Mouse (Mus musculus): ENCODE measurements at regions not wholly inside any gene's neighbourhood (a gene's known extent, or its start where the extent isn't known, plus 50 kb on each side); places are given as distances from the start of the nearest gene placed in this dataset.
A peak's percentile ranks its signal among the peaks of the same experiment; 100 is the strongest.

DNA sequence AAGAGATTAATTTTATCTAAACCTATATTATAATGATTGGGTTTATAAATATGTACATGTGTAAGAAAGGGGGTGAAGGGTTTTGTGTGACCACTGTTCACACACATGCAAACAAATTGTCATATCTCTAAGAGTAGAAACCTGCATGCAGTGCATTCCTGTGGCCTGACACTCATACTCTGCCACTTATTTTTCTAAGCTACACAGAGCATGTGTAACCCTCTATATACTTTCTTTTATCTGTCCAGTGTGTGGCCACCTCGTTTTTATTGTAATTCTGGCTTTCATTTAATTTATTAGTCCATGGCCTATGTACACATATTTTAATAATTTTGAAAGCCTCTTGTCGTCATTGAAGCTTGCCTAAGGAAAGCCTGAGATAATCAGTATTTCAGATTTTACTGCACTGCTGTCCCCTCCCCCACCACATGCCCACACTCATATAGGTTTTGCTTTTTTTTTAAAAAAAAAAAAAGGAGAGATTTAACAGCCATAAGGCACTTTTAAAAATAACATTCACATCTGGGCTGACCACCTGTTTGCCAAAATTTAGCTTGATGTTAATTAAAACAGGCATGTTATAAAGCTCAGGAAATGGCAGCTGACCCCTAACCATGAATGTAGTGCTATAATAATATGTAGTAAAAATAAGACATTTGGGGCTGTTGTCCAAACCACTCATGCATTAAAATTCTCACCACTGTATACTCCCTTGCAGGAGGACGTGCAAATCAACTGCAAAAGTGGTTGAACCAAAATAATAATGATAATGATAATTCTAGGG is 410.7 kb upstream of the Clint1 start:
- DNase-seq = no peak

DNA sequence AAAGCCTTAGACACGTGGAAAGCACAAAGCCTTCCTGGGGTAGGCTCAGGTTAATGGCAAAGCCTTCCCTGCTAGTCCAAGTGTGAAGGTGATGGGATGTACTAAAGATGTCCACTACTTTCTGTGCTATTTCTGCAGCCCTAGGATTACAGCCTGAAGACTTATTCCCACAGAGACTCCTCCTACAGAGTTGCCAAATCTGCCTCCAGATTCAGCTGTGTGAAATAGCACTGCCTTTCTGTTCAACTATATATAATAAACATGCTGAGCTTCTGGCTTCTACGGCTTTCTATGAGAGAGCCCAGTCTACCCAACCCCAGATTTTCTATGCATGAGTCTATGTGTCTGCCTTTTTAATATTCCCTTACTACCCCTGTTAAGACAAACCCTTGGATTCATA is 405.3 kb upstream of the Clint1 start:
- DNase-seq = no peak

DNA sequence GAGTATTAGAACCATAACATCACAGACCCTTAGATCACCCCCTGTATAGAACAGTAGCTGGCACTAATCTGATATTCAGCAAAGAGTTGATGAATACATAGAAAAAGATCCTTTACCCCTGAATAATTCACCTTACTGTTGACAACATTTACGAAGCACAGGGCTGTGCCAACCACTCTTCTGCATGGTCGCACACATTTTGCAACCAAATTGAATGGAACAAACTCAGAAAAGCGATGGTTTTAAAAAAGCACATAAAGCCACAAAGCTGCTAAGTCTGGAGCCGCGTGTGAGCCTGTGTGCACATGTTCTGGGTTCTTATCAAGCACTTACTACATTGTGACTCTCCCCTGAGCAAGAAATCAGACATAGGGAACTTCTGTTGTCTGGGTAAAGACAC is 397.6 kb upstream of the Clint1 start:
- peak in 1 of 2 experiments; percentile 38 for DNase-seq

DNA sequence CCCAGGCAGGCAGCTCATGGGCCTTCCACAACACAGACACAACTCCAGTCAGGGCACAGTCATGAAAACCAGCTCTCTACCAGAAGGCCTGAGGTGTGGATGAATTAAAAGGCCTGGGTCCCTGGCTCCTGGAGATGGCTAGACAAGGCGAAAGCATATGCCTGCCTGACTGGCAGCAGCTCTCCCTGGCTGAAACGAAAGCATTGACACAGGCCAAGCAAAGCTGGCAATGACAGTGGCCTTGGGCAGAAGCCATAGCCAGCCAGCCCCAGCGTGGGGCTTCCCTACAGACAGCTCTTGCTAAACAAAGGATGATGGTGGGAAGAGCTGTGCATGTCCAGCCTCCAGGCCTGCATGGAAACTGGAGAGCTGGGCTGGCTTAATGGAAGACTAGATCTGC is 396.9 kb upstream of the Clint1 start:
- peak; percentile 95 to 98 for DNase-seq

DNA sequence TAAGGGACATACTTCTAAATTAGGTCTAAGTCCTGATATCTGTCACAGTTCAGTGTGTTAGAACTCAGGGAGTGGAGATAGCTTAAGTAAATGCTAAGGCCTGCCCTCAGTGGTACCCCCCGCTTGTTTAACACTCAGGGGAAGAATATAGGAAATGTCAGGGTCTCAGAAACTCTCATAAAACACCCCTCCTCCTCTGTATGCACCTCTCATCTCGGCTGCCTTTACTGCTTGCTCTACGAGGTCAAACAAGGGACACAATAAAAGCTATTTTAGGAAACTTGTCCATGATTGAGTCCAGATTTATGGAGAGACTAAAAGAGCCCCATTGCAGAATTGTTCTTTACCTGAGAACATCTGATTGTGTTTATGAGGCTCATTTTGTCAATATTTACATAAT is 395.1 kb upstream of the Clint1 start:
- no peak for DNase-seq

DNA sequence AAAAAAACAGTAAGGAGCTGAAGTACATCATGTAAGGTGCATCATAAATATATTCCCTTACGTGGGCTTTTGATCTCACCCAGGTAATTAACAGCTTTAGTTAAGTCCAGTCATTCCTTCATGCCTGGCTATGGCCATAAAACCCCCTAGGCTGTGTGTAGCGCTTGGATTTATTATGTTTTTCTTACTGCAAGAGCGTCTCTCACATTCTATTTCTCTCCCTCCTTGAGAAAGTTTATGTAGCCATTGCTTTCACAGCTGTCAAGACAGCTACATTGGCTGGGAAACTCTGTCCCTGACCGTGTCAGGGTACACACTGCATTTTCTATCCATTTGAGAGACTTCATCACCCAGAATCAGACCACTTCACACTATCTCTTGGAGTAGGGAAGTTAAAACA is 394.3 kb upstream of the Clint1 start:
- no peak for DNase-seq

DNA sequence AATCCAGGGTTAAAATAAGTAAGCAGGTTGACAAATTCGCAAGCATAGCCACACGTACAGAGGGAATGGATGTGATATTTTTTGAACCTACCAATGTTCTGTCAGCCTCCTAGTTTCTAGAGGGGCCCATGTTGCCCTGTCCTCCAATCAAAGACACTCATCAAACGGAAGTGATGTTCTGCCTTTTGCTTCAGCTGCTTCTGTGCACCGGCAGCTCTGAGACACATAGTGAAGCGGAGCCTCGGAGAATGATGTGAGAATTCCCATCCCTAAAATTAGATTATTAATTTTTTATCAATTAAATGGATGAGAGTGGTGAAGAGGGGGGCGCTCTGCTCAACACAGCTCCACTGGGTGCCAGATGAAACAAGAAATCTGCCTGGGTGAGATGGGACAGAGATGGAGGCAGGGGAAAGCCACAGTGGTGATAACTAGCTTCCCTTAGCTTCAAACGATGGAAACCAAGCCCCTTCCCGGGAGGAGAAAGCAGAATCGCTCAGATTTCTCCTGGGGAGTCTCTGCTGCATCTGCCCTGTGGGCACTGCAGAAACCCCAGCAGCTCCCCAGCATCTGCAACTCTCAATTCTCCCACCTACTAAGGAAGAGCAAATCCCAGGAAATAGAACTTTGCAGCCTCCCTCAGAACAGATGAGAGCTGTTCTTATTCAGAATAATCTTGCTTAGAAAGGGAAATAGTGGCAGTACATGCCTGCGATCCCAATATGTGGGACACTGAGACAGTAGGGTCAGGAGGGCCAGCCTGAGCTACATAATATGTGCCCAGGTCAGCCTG is 391.7 kb upstream of the Clint1 start:
- no peak for DNase-seq

DNA sequence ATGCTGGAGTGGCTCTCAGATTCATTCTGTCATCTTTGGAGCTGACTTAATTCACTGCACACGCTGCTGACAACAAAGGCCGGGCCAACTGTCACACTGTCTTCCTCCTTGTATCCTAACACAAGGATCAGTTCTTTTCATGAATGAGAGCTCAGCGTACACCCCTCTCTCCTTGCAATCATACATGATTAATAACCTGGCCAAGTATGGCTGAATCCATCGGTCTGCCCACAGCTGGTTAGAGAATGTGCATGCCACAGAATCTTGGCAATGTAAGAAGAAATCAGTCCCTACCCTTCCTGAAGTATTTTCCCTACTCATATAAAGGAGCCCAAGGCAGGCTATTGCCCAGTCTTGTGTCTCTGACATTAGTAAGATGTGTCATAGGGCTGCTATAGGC is 387.4 kb upstream of the Clint1 start:
- DNase-seq = no peak

DNA sequence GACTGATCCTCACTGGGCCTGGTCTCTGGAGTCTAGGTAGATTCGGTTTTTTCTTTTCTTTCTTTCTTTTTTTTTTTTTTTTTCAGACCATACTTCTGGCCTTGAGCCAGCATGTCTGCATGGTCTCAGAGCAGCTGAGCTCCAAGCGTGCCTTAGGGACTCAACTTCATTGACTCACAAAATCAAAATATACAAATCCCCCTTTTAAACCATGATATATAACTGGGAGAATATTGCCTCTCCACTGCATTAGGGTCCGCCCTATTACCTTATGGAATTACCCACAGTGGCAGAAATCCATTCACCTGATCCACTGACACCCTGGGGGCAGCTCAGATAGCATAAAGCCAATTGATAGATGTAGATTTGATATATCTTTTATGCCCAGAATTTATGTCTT is 385.5 kb upstream of the Clint1 start:
- DNase-seq = no peak

DNA sequence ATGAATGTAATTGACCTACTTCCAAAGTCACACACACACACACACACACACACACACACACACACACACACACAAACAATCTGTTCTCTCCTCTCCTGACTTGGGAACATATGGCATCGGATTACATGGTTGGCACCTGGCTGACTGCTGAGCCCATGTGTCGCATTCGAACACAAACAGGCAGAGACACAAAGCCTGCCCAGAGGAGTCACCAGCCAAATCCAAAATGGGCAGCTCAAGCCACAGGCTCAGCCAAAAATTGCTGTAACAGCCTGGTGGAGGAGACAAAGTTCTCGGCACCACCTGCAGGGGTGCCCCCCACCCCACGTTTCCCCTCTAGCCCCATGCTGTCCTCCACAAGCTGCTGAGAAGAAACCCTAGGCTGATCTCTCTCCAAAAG is 379.7 kb upstream of the Clint1 start:
- peak; percentile 91 to 94 for DNase-seq

DNA sequence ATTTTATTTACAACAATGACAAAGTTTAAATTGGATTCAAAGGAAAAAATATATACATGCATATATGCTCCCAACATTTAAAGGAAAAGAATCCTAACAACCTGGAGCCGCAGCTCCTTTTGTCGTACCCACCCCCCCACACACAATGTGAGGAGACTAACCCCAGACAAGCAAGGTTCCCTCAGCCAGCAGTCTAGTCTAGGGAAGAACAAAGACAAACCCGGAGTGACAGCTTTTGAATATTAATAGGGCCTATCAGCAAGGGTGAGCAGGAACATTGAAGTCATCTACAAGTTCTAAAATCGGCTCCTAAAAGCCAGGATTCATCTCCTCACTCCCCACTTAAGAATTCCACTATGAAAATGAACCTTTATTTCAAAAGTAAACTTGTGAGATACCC is 374.9 kb upstream of the Clint1 start:
- DNase-seq = no peak

DNA sequence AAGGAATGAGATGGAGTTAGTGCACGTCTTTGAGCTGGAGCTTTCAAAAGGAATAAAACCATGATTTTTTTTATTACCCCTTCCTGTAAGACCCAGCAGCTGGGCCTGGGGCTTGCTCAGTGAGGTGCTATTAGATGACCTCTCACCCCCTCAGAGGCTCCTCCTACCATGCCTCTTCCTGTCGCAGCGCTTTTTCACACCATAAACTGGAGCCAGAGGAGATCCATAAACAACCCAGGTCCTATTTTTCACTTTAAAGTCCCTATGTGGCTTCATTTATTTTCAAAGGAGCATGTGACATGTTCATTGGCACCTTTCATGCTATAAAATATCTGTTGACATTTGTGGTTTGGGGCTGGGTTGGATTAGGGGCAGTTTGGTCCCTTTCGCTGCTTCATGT is 365.9 kb upstream of the Clint1 start:
- no peak for DNase-seq

DNA sequence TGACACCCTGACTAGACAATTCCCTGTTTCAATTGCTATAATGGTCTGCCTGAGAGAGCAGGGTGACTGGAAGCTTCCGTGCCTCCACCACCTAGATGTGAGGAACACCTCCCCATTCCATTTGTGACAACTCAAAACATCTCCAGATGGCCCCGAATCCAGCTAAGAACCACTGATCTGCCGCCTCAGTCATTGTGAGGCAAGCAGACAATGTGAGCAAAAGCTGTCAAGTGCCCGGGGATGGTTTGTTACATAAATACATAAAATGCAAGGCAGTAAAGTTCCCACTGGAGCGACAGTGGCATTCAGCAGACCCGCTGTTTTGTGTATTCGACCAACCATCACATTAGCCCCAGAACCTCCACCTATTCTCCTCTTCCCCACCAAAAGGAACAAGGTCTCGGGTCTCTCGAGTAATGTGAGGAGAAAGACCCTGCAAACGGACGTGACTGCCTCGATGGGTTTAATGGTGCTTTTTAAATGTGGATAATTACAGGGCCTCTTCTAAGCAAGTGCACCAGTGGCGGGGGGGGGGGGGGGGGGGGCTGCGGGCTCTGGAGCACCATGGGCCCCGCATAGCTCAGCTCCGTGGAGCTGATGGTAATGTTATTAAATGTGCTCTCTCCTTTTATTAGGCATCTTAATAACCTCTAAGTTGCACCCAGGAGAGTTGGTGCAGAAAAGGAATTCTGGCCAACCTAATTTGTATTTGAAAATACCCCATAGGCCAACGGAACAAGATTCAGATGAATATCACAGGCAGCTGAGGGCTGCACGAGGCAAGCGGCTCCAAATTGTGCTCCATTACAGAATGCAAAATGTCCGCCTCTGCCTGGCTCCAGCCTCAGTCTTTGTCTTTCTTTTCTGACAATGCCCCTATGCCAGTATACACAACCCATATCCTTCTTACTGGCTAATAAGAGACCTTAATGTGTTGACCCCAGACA is 360.6 kb upstream of the Clint1 start:
- no peak for DNase-seq

DNA sequence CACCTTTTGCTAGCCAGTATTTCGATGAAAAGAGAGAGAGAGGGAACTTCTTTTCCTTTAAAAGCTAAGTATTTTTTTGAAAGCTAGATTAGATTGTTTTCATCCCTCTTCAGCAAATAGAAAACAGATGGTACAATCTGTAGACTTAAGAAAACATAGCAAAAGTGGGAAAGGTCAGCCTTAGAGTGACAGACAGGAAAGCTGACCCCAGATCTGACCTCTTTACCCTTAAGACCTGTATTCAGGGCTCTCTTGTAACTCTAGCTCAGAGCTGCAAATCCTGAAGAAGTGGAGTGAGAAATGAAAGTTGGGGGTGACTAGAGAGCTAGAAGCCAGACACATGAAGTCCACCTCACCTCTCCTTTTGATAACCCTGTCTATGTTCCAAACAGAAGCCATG is 356.6 kb upstream of the Clint1 start:
- DNase-seq = no peak

DNA sequence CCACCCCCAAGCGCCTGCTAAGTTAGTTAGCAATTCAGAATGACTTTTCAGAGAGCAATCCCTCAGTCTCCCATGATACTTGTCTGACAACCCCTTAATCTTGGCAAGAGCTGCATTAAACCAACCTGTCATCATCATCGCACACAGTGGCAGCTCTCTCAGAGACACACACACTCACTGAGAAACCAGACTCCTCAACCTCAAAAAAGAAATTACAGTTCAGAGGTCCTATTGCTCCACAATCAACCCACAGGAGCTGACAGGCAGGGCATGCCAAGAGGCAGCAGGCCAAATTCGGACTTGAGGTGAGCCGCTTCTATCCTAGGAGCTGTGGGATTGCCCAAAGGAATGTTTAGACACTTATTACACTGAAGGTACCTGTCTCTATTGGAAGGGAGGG is 343.3 kb upstream of the Clint1 start:
- DNase-seq = peak; percentile 65 to 71

DNA sequence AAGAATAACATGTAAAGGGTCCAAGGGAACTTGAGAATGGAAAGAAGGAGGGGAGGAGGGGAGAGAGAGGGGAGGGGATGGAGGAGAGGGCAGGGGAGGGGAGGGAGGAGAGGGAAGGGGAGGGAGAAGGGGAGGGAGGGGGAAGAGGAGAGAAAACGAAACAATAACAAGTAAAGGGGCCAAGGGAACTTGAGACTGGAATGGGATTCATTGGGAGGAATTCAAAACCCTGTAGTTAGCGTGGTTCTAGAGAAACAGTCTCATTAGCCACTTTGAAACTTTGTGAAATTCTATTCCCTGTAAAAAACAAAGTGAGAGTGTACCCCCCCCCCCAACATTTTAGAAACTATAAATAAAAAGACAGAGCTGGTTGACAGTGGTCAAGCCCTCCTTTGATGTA is 342.6 kb upstream of the Clint1 start:
- no peak for DNase-seq

DNA sequence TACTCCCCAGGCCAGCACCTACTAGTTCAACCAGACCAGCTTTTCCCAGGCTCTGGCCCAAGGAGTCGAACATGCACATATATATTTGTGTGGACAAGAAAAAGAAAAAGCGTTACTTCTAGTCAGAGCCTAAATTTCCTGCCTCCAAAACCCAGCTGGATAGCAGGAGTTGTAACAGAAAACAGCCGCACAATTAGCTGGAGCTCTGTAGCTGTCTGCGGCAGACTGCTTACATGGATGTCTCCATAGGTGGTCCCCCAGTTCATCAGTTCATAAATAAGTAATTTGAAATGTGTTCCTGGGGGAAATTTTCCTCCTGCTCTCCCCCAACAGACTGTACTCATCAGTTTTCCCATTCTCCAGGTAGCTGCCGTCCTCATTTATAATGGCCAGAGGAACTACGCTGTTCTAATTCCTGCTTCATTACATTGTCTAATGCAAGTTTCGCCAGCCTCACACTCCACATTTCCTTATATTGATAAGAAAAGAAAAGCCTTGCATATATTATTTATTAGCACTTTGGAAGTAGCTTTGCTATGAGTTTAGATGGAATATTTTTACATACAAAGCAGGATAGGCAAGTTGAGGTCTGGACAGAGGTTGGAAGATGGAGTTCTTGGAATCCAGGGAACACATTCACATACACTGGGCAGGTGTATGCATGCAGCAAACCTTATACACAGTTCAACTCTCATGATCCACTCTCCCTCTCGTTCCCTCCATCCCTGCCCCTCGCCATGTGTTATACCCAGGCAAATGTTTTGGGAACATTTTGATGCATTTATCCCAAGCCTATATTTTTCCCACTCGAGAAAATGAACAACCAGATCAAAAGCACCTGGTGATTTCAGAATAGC is 337.2 kb upstream of the Clint1 start:
- no peak for DNase-seq

DNA sequence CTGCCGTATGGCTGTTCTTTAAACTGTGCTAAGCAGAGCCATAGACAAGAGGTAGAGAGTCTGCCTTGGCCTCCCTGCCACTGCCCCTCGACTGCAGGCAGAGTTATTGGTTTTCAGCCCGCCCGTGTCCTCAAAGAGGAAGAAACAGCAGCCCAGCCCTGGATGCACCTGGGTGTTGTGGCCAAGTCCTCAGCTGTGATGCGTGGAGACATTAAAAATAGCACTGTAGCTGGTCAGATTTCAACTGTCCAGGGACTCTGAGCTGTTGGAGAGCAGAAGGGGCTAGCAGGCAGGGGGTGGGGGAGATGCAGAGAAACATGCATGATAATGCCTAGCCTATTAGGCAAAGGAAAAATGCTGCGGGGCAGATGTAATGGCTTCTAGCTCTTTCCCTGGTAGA is 327.1 kb upstream of the Clint1 start:
- DNase-seq = peak in 1 of 2 experiments; percentile 24

DNA sequence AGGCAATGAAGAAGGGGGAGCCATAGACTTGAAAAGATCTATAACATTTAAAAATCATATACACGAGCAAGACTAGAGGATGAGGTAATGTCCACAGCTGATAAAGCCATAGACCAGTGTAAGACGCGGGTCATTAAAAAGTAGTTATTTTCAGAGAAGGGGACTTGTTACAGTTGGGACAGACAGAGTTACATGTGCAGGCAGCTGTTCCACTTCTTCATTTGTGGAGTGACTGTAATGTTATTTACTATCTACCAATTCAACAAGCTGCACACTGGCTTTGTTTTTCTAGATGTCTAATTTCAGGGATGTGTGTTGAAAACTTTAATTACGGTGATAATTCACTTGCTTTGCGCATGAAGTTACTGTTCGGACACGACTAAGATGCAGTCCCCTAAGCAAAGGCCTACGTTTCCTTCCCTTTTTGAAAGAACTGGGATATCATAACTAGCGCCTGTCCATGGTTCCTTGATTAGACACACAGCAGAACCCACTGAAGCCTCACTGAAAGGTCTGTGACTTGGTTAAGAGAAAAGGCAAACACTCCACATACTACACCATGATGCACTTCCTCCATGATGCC is 320.7 kb upstream of the Clint1 start:
- DNase-seq = no peak

DNA sequence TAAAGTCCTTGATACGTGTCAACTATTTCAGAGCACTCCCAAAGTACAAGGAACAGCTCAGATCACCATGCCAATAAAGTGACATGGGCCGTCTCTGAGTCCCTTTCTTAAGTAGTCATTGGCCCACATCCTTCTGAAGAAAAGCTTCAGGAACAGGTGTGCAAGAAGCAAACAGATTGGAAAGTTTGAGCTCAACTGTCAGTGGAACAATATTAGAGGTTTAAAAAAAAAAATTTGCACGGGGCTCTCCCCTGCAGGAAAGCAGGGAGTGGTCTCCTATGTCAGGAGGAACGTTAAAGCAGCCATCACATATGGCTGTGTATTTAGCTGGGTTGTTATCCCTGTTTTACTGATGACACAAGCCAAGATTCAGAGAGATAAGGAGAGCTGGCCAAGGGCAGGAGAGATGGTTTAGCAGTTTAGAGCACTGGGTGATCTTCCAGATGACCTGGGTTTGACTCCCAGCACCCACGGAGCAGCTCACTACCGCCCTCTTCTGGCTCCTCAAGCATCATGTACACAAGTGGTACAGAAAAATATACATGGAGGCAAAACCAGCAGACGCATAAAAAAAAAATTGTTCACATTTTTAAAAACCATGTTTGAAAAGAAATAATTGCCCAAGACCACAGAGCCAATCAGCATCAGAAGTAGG is 318.3 kb upstream of the Clint1 start:
- peak; percentile 59 to 70 for DNase-seq

DNA sequence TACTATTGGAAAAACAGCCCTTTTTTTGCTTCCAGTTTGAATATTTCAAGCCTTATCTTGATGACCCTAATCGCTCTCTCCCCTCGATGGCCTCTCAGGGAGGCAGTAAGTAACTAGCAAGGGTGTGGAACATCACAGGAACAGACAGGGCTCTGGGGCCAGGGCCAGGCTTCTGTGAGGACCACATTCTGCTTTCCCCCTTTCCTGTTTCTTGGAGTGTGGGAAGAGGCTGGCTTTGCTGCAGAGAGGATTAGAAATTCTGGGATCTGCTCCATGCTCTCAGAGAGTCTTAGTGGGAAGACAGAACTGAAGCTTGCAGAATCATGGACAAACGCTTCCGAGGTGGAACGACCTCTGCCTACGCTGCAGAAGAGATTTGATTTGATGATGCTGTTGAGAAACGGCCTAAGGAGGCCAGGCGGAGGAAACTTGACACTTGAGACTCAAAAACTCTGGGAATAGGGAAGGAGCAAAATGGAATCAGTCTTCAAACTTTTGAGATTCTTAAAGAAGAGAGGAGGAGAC is 316.3 kb upstream of the Clint1 start:
- peak in 1 of 2 experiments; percentile 22 for DNase-seq

All from cerebellum, postnatal 14 days (tissue).